Mouse (Mus musculus) liver, embryonic 14.5 days (tissue): Measurements from ENCODE around the gene Gm49322.

Experiments used
- CTCF ChIP-seq: IDR thresholded peaks from 2 replicates; pipeline ENCODE4 v1.5.1; 2016; ENCODE audit warnings: antibody characterized with exemption, low read depth, control low read depth
- EP300 ChIP-seq: IDR thresholded peaks from 2 replicates; pipeline ENCODE4 v1.6.1; 2016; ENCODE audit warnings: antibody characterized with exemption, low read depth

GRCm38 (mm10) chr10:80635345-80635744, 29.5 kb downstream of the Gm49322 start:
- TF ChIP-seq CTCF (no peak), EP300 (no peak)
